Comparison of ENCODE assay signal across 26 mouse cellular contexts in the genomic region with DNA sequence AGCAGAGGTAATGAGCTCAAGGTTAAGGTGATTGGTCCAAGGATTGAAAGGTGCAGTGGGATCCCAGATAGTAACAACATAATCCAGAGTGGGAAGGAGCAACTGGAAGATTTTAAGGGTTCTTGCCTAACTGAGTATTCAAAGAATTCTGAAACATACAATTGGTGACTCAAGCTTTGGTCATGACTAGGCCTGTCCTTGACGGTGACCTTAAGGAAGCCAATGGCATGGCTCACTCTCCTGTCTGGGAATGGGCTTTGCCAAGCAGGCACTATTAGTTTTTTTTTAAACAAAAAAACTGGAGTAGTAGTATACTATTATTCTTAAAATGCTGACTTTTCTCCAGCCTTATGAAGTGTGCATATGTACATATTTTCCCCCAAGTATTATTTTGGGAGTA. TPM values are rescaled to one million over a fixed set of nuclear protein-coding genes. Genes with fewer than 3 reads are reported as not detected.
"Had no signal": no experiment of that assay in that cellular context is flagged by ENCODE, and none has a peak within 500 bp of the region (broad histone marks: within the 10 kb centered on the region; RNA-seq: fewer than 3 reads in every experiment).

No protein-coding gene starts in this region.

- H3K4me3 ChIP-seq: limb, embryonic 12.5 days; limb, embryonic 15.5 days; midbrain, embryonic 13.5 days; myocyte; neural tube, embryonic 13.5 days had no signal

- H3K4me1 ChIP-seq: limb, embryonic 12.5 days had no signal

- H3K27ac ChIP-seq: limb, embryonic 12.5 days; limb, embryonic 15.5 days; liver, embryonic 14.5 days; macrophage; midbrain, embryonic 13.5 days; neural tube, embryonic 13.5 days; stomach, postnatal 0 days had no signal

- H3K27me3 ChIP-seq: limb, embryonic 12.5 days; limb, embryonic 15.5 days; midbrain, embryonic 13.5 days; neural tube, embryonic 13.5 days had no signal

- DNase-seq: kidney, adult 9 months; kidney, postnatal 14 days; kidney, postnatal 4 days; left cerebral cortex, postnatal 4 days; liver, postnatal 0 days; lung, embryonic 14.5 days; right cerebral cortex, postnatal 4 days; thymus, postnatal 25 days had no signal

RNA-seq across cellular contexts. Expression of a gene that starts 44.7 kb away (rescaled TPM):
- total RNA-seq: left cerebral cortex, postnatal 14 days; left cerebral cortex, postnatal 4 days; megakaryocyte, adult 5-6 weeks; monocyte, adult 5-6 weeks; neutrophil, adult 5-6 weeks had no signal
- polyA plus RNA-seq: macrophage; midbrain, embryonic 13.5 days had no signal

RNA-seq across cellular contexts. Expression of a gene that starts 50.7 kb away (rescaled TPM):
- total RNA-seq: layer of hippocampus, adult 18-20 months; left cerebral cortex, postnatal 4 days; megakaryocyte, adult 5-6 weeks; monocyte, adult 5-6 weeks; neutrophil, adult 5-6 weeks had no signal
- polyA plus RNA-seq: kidney, embryonic 16.5 days; limb, embryonic 12.5 days; liver, embryonic 11.5 days; liver, postnatal 0 days; lung, postnatal 0 days; macrophage; midbrain, embryonic 13.5 days; midbrain, embryonic 16.5 days; neural tube, embryonic 13.5 days; thymus, postnatal 0 days had no signal
